Mouse (Mus musculus): ENCODE results near the gene Fam98c. TPM values are rescaled to one million over a fixed set of nuclear protein-coding genes. Genes with fewer than 3 reads are reported as not detected.

Fam98c gene
- 23.6 TPM for polyA plus RNA-seq (2014; fragmentation: Illumina TruSeq; extraction: RNeasy Lipid Tissue Mini Kit (QIAGEN cat#74804); ENCODE audit: insufficient read depth, low read depth, low replicate concordance)

DNA sequence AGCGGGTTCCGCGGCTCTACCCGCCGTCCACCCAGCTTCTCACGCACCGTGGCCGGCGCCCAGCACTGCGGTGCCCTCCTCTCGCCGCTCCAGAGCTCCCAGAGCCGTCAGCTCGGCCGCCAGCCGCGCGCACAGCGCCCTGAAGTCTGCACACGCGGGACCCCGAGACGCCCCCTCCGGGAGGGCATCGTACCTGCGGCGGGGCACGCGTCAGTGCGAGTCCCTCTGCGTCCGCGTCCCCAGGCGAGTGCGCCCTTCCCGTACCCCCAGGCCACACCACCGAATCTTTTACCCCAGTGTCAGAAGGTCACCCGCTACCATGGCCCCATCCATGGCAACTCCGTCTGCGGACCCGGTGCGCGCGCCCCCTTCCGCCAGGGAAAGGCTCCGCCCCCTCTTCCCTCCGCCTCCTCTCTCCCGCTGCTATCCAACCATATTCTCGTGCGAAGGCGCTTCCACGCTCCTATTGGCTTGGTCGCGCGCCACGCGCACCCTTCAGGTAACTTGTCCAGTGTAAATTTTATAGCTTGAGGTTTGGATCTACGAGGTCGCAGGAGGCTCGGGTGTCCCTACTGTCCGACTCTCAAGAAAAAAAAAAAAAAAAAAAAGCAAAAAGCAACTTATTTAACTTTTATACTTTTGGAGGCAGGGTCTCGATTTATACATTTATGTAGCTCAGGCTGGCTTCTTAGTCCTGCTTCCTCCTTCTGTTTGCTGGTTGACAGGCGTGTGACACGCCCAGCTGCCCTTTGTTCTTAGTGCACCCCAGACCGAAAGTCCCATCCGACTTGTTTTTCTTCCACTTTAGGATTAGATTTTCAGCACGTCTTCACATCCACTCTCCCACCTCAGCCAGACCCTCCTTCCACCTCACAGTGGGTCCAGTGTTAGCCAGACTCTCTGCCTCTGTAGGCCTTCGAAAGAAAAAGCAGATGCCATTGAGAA is at the start of gene Fam98c:
Gene Fam98c (minus strand): TSS at position 397 of the 945 bp plus-strand sequence.

DNA sequence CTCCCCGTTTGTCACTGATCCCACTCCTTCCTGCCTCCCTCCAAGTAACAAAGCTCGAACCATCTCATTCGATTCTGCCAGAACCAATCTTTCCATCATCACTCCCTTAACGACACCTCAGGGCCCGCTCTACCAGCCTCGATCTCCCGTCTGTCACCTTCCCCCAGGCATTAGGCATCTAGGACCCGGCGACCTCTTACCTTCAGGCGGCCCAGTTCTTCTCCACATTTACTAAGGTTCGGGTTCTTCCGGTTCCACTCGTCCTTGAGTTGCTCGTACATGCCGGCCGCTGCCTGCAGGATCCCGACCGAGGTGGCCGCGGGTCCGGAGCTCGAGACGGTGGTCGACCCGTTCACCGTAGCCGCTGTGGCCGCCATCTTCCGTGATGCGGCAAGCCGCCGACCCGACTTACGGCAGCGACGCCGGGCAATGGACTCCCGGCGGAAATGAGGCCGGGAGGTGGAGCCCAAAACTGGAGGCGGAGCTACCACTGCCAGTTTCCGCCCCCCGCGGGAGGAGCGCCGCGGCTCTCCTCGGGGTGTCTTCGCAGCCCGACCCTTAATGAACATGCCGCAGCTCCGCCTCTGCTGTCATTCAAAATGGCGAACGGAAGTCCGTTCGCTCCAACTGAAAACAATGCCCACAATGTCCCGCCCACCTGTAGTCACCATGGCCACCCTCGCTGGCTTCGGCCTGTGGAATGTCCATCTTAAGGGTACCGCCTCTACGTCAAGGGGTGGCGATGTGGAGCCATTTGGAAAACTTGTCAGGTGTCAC is 24.2 kb upstream of the Fam98c start, which contains the start of gene Psmd8:
Gene Psmd8 (minus strand): TSS at position 625 of the 777 bp plus-strand sequence.

DNA sequence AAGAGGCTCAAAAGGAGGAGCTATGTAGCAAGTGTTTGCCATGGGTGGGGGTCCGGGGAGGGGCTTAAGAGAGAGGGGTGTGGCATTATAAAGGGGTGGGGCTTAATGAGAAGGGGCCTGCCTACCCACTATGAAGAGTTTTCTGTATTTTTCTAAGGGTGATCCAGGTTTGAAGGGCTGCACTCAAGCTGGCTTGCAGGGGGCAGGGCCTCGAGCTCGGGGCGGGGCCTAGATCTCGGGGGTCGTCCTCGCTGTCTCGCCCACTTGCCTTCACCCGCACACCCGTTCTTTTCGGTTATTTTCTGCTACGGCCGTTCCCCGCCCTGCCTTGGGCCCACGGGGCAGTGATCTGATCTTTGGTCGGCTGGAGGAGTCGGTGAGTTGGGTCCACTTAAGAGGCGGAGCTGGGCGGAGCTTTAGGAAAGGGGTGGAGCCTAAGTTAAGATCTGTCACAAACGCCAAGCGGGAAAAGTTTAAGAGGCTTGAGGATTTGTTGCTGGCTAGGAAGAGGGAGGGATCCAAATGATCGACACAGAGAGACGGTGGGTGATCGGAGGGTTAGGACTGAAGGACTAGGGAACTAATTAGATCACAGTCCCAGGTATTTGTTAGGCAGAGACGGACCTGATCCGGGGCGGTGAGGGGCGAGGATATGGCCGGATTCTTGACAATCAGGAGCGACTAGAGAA is 14.2 kb upstream of the Fam98c start, which contains the start of the genes Ggn and Spred3:
Gene Ggn (plus strand): TSS at position 145 of the 689 bp plus-strand sequence.
Gene Spred3 (minus strand): TSS at position 346 of the 689 bp plus-strand sequence.

DNA sequence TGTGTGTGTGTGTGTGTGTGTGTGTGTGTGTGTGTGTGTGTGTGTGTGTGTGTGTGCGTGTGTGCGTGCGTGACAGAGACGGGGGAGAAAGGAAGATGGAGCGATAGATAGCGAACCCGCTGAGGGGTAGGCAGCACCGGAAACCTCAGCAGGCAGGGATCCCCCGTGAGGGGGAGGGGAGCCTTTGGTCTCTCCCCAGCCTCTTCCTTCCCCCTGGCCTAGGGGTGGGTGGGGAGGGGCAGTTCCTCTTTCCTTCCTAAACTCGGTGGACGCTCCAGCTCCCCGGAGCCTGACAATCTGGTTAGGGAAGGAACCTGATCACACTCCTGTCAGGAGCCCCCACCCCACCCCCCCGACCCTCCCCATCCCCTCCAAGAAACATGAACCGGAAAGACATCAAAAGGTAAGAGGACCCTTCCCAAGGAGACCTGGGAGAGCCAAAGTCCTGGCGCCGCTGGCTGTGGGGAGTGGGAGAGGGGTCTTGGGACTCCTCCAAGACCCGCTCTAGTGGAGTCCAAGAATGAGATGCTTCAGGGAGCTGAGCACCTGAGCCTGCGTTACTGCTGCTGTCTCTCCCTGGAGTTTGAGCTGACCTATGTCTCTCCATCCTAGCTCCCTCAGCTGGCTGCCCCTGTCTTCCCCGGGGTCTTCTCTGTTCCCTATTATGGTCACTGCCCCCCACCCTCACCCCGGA is 21.2 kb downstream of the Fam98c start, which contains the start of gene Rasgrp4:
Gene Rasgrp4 (plus strand): TSS at position 159 of the 694 bp plus-strand sequence.

DNA sequence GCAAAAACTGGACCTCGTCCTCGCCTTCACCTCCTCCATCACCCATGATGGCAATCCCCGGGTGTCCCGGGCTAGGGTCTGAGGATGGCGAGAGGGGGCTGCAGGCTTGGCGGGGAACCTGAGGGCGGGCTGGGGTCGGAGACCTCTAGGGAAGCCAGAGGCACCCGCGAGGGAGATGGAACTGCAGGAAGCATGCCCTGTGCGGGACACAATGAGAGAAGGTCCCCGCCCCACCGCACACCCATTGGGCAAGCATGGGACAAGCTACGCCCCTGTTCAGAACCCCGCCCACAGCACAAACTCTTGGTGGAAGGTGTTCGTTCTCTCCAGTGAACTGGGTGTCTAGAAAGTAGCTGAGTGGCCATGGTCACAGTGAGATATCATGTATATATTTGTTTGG is 31.1 kb downstream of the Fam98c start, which contains the start of gene Ryr1:
Gene Ryr1 (minus strand): TSS at position 210 of the 400 bp plus-strand sequence.

Other genes starting within 250 kb of the Fam98c start
- gene Actn4, start 193.9 kb downstream of the Fam98c start, polyA plus RNA-seq (2014; fragmentation: Illumina TruSeq; extraction: RNeasy Lipid Tissue Mini Kit (QIAGEN cat#74804); ENCODE audit: insufficient read depth, low read depth, low replicate concordance), result 93.9 TPM
- gene Eif3k, start 174.4 kb downstream of the Fam98c start, polyA plus RNA-seq (2014; fragmentation: Illumina TruSeq; extraction: RNeasy Lipid Tissue Mini Kit (QIAGEN cat#74804); ENCODE audit: insufficient read depth, low read depth, low replicate concordance), result 297 TPM
- 16.5 TPM for gene Map4k1, start 174.2 kb downstream of the Fam98c start, polyA plus RNA-seq (2014; fragmentation: Illumina TruSeq; extraction: RNeasy Lipid Tissue Mini Kit (QIAGEN cat#74804); ENCODE audit: insufficient read depth, low read depth, low replicate concordance)
- 0.08 TPM for gene Ryr1, start 31.1 kb downstream of the Fam98c start, polyA plus RNA-seq (2014; fragmentation: Illumina TruSeq; extraction: RNeasy Lipid Tissue Mini Kit (QIAGEN cat#74804); ENCODE audit: insufficient read depth, low read depth, low replicate concordance)
- gene Rasgrp4, start 21.4 kb downstream of the Fam98c start, polyA plus RNA-seq (2014; fragmentation: Illumina TruSeq; extraction: RNeasy Lipid Tissue Mini Kit (QIAGEN cat#74804); ENCODE audit: insufficient read depth, low read depth, low replicate concordance), result 5.1 TPM
- gene Ggn, start 14.0 kb upstream of the Fam98c start, polyA plus RNA-seq (2014; fragmentation: Illumina TruSeq; extraction: RNeasy Lipid Tissue Mini Kit (QIAGEN cat#74804); ENCODE audit: insufficient read depth, low read depth, low replicate concordance), result 0.64 TPM
- 0.83 TPM for gene Spred3, start 14.2 kb upstream of the Fam98c start, polyA plus RNA-seq (2014; fragmentation: Illumina TruSeq; extraction: RNeasy Lipid Tissue Mini Kit (QIAGEN cat#74804); ENCODE audit: insufficient read depth, low read depth, low replicate concordance)
- 134 TPM for gene Psmd8, start 24.5 kb upstream of the Fam98c start, polyA plus RNA-seq (2014; fragmentation: Illumina TruSeq; extraction: RNeasy Lipid Tissue Mini Kit (QIAGEN cat#74804); ENCODE audit: insufficient read depth, low read depth, low replicate concordance)
- gene Catsperg1, start 57.8 kb upstream of the Fam98c start, polyA plus RNA-seq (2014; fragmentation: Illumina TruSeq; extraction: RNeasy Lipid Tissue Mini Kit (QIAGEN cat#74804); ENCODE audit: insufficient read depth, low read depth, low replicate concordance), result 0.96 TPM
- gene Kcnk6, start 76.3 kb upstream of the Fam98c start, polyA plus RNA-seq (2014; fragmentation: Illumina TruSeq; extraction: RNeasy Lipid Tissue Mini Kit (QIAGEN cat#74804); ENCODE audit: insufficient read depth, low read depth, low replicate concordance), result 4.9 TPM
- gene Yif1b, start 82.1 kb upstream of the Fam98c start, polyA plus RNA-seq (2014; fragmentation: Illumina TruSeq; extraction: RNeasy Lipid Tissue Mini Kit (QIAGEN cat#74804); ENCODE audit: insufficient read depth, low read depth, low replicate concordance), result 64.6 TPM
- gene 2200002D01Rik, start 92.2 kb upstream of the Fam98c start, polyA plus RNA-seq (2014; fragmentation: Illumina TruSeq; extraction: RNeasy Lipid Tissue Mini Kit (QIAGEN cat#74804); ENCODE audit: insufficient read depth, low read depth, low replicate concordance), result 37.1 TPM
- gene Spint2, start 125.7 kb upstream of the Fam98c start, polyA plus RNA-seq (2014; fragmentation: Illumina TruSeq; extraction: RNeasy Lipid Tissue Mini Kit (QIAGEN cat#74804); ENCODE audit: insufficient read depth, low read depth, low replicate concordance), result 307 TPM
- 146 TPM for gene Ppp1r14a, start 133.1 kb upstream of the Fam98c start, polyA plus RNA-seq (2014; fragmentation: Illumina TruSeq; extraction: RNeasy Lipid Tissue Mini Kit (QIAGEN cat#74804); ENCODE audit: insufficient read depth, low read depth, low replicate concordance)
- 0.95 TPM for gene Dpf1, start 147.7 kb upstream of the Fam98c start, polyA plus RNA-seq (2014; fragmentation: Illumina TruSeq; extraction: RNeasy Lipid Tissue Mini Kit (QIAGEN cat#74804); ENCODE audit: insufficient read depth, low read depth, low replicate concordance)

Data from lung, adult 10 weeks (tissue).